Mouse (Mus musculus) lung, adult 2 months (tissue): ENCODE results near the gene Trp53bp2.
A peak's percentile ranks its signal among the peaks of the same experiment; 100 is the strongest.

Experiments used
- CTCF ChIP-seq: fragments of 200-500 bp; IDR thresholded peaks from 2 replicates; pipeline ENCODE4 v1.5.1; 2011; ENCODE audit warnings: mild to moderate bottlenecking, low read length, control low read depth; ENCODE audit not compliant: insufficient read depth
- POLR2A ChIP-seq: fragments of 200-500 bp; IDR thresholded peaks from 2 replicates; pipeline ENCODE4 v1.6.1; 2011; ENCODE audit warnings: low read depth, mild to moderate bottlenecking, control low read depth, low read length, borderline replicate concordance; ENCODE audit errors: extremely low read depth

- peak; percentile 53 for TF ChIP-seq CTCF
- peak; percentile 34; the same call in 1 of the 2 replicates for TF ChIP-seq POLR2A
Observed at GRCm38 (mm10) chr1:182489803-182490452, 81.0 kb downstream of the Trp53bp2 start.
